Mouse (Mus musculus) bone marrow, adult 2 months (tissue): Measurements from ENCODE around the gene Pced1b. TPM values are rescaled to one million over a fixed set of nuclear protein-coding genes. Genes with fewer than 3 reads are reported as not detected.
A peak's percentile ranks its signal among the peaks of the same experiment; 100 is the strongest.

Experiments
- H3K27ac ChIP-seq: fragments of 200-500 bp; 2 replicates; pipeline ENCODE4 v1.5.1; 2012; ENCODE audit warnings: low read depth, mild to moderate bottlenecking, control low read depth, inconsistent platforms, low read length; ENCODE audit not compliant: control insufficient read depth, poor library complexity, insufficient read depth
- H3K4me1 ChIP-seq: fragments of 200-500 bp; 2 replicates; pipeline ENCODE4 v1.6.1; 2011; ENCODE audit warnings: low read length; ENCODE audit not compliant: control insufficient read depth, insufficient read depth
- H3K4me3 ChIP-seq: fragments of 200-500 bp; replicated peaks from 2 replicates; pipeline ENCODE3; 2011; ENCODE audit warnings: mild to moderate bottlenecking, low read depth, low read length, control low read depth; ENCODE audit not compliant: control insufficient read depth
- CTCF ChIP-seq: fragments of 200-500 bp; IDR thresholded peaks from 2 replicates; pipeline ENCODE4 v1.5.1; 2011; ENCODE audit warnings: low read length, control low read depth; ENCODE audit not compliant: control insufficient read depth, insufficient read depth
- POLR2A ChIP-seq: fragments of 200-500 bp; IDR thresholded peaks from 2 replicates; pipeline ENCODE4 v1.6.1; 2011; ENCODE audit warnings: low read depth, mild to moderate bottlenecking, control low read depth, low read length, borderline replicate concordance; ENCODE audit not compliant: control insufficient read depth
- WGBS: fragments of 180-500 bp; shearing (Covaris S2); methylation state at CpG from one replicate; pipeline ENCODE4 v1.1.7; 2018; 5-methylcytosine and 5-hydroxymethylcytosine counted together
- polyA plus RNA-seq: library from polyadenylated mRNA; stranded (reverse); fragments of >200 nt; gene quantifications from 2 replicates; pipeline ENCODE4 v1.2.4, GENCODE M21; 2011; ENCODE audit warnings: low replicate concordance; ENCODE audit not compliant: missing spikeins, insufficient read depth, insufficient read length

Pced1b gene
- polyA plus RNA-seq, 1 experiment: 19.7 TPM

- Histone ChIP-seq H3K27ac (no peak overlapping the region), H3K4me3 (no peak overlapping the region), H3K4me1 (no peaks in the 10 kb centered on the region)
- TF ChIP-seq CTCF (no peak), POLR2A (no peak)
- WGBS: 81% methylated on average over 8 of the region's 8 CpGs
Observed at GRCm38 (mm10) chr15:97224003-97224402, 22.9 kb upstream of the Pced1b start.

GRCm38 (mm10) chr15:97229494-97230077 lies 17.3 kb upstream of the Pced1b start:
- TF ChIP-seq CTCF (no peak), POLR2A (no peak)
- no peak overlapping the region for H3K4me3 ChIP-seq
- 75% methylated on average over 11 of the region's 11 CpGs for WGBS
- H3K4me1 ChIP-seq: no peaks in the 10 kb centered on the region
- no peak overlapping the region for H3K27ac ChIP-seq

GRCm38 (mm10) chr15:97234076-97234475 lies 12.8 kb upstream of the Pced1b start:
- no peaks in the 10 kb centered on the region for H3K4me1 ChIP-seq
- WGBS: 84% methylated on average over 6 of the region's 6 CpGs
- H3K4me3 ChIP-seq: no peak overlapping the region
- no peak for TF ChIP-seq CTCF
- TF ChIP-seq POLR2A: no peak
- no peak overlapping the region for H3K27ac ChIP-seq

GRCm38 (mm10) chr15:97235183-97235582 lies 11.7 kb upstream of the Pced1b start:
- TF ChIP-seq CTCF (peak; percentile 73), POLR2A (no peak)
- 19% methylated on average over 7 of the region's 7 CpGs for WGBS
- Histone ChIP-seq H3K27ac (no peak overlapping the region), H3K4me3 (no peak overlapping the region), H3K4me1 (no peaks in the 10 kb centered on the region)

- Histone ChIP-seq H3K4me1 (no peaks in the 10 kb centered on the region), H3K27ac (no peak overlapping the region), H3K4me3 (no peak overlapping the region)
- WGBS: 43% methylated on average over 9 of the region's 9 CpGs
- TF ChIP-seq CTCF (peak; percentile 80), POLR2A (no peak)
Observed at GRCm38 (mm10) chr15:97236943-97237342, 10.0 kb upstream of the Pced1b start.

GRCm38 (mm10) chr15:97245392-97245791 lies 1.5 kb upstream of the Pced1b start:
- no peak overlapping the region for H3K4me3 ChIP-seq
- 22% methylated on average over 18 of the region's 18 CpGs for WGBS
- no peak for TF ChIP-seq CTCF
- no peak for TF ChIP-seq POLR2A

GRCm38 (mm10) chr15:97246256-97246655 lies 651 bp upstream of the Pced1b start:
- TF ChIP-seq POLR2A (no peak), CTCF (no peak)
- WGBS: 20% methylated on average over 14 of the region's 14 CpGs
- H3K4me1 ChIP-seq: no peaks in the 10 kb centered on the region; the same call in 1 of the 2 replicates
- no peak overlapping the region for H3K4me3 ChIP-seq
- H3K27ac ChIP-seq: no peak overlapping the region

More at GRCm38 (mm10) chr15:97245392-97245791, 1.5 kb upstream of the Pced1b start:
- H3K27ac ChIP-seq: no peak overlapping the region
- no peaks in the 10 kb centered on the region; the same call in 1 of the 2 replicates for H3K4me1 ChIP-seq

GRCm38 (mm10) chr15:97247791-97248161 lies 869 bp downstream of the Pced1b start:
- peak overlapping the region; percentile 66 for H3K4me3 ChIP-seq
- WGBS: 0% methylated on average over 14 of the region's 14 CpGs
- no peaks in the 10 kb centered on the region; the same call in 1 of the 2 replicates for H3K4me1 ChIP-seq
- no peak for TF ChIP-seq CTCF
- TF ChIP-seq POLR2A: no peak
- no peak overlapping the region; the same call in 1 of the 2 replicates for H3K27ac ChIP-seq
